Mouse (Mus musculus) stomach, postnatal 0 days (tissue): ENCODE results near the gene Foxs1.

Experiments
- CTCF ChIP-seq: IDR thresholded peaks from 2 replicates; pipeline ENCODE4 v1.5.1; 2016; ENCODE audit warnings: antibody characterized with exemption, low read depth, mild to moderate bottlenecking, moderate library complexity
- EP300 ChIP-seq: optimal IDR thresholded peaks from 2 replicates; pipeline ENCODE3; 2016; ENCODE audit warnings: antibody characterized with exemption

GRCm38 (mm10) chr2:152941776-152942175, 8.8 kb upstream of the Foxs1 start:
- TF ChIP-seq CTCF (no peak), EP300 (no peak)
